Mouse (Mus musculus) activated CD4-positive, CD25-positive, alpha-beta regulatory T cell, adult 9 weeks (primary cell): ENCODE results near the gene Pax3. TPM values are rescaled to one million over a fixed set of nuclear protein-coding genes. Genes with fewer than 3 reads are reported as not detected.

Source experiments
- polyA plus RNA-seq: library from polyadenylated mRNA; unstranded; fragments of 100-300 nt; shearing (Covaris generic); gene quantifications from one replicate; pipeline ENCODE4 v1.2.1, GENCODE M21; 2017

Gene Pax3
- not detected for polyA plus RNA-seq

DNA sequence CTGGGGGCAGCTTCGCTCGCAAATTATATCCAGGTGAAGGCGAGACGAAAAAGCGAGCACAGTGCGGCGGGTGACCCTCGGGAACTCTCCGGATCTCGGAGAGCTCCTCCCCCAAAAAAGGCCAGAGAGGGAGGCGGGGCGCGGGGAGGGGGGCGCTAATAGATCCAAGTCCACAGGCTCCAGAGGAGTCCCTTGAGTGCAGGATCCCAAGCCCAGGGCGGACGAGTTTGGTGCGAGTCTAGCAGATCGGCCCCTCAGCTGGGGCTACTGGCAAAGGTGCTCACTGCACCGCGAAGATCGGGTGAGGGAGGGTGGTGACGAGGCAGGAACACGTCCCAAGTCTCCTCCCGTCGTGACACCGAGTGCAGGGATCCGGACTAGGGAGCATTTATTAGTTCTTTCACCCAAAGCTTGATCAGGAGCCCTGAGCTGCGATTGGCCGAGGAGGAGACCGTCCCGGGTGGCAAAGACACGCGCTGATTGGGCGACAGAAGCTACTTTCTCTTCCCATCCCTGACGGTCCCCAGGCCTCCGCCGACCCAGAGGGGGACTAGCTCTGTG, at the start of gene Pax3:
Gene Pax3, minus strand, starts transcription at position 384 of the 561 bp plus-strand sequence.

Other genes with a start within 250 kb of the Pax3 start
- gene Sgpp2, start 113.2 kb upstream of the Pax3 start, polyA plus RNA-seq: 1.0 TPM